Mouse (Mus musculus) liver, embryonic 15.5 days (tissue): ENCODE measurements around the gene Stab2. TPM values are rescaled to one million over a fixed set of nuclear protein-coding genes. Genes with fewer than 3 reads are reported as not detected.

Experiments used
- ATAC-seq: fragments of 200-750 bp; cut with Nextera tagmentation; 2 replicates; pipeline ENCODE4 v1.8.0; 2017; ENCODE audit warnings: moderate number of reproducible peaks, mild to moderate bottlenecking, moderate library complexity; ENCODE audit not compliant: insufficient read depth
- H3K27ac ChIP-seq: fragments of 300-500 bp; sonication (generic); replicated peaks from 2 replicates; pipeline ENCODE4 v1.5.1; 2015; ENCODE audit warnings: mild to moderate bottlenecking, inconsistent platforms
- H3K27me3 ChIP-seq: fragments of 300-500 bp; sonication (generic); 2 replicates; pipeline ENCODE4 v1.6.1; 2015; ENCODE audit warnings: mild to moderate bottlenecking, inconsistent platforms
- H3K36me3 ChIP-seq: fragments of 300-500 bp; sonication (generic); replicated peaks from 2 replicates; pipeline ENCODE4 v1.6.1; 2015; ENCODE audit warnings: moderate library complexity, mild to moderate bottlenecking, inconsistent platforms
- H3K4me1 ChIP-seq: fragments of 300-500 bp; sonication (generic); replicated peaks from 2 replicates; pipeline ENCODE4 v1.6.1; 2015; ENCODE audit warnings: inconsistent platforms
- H3K4me2 ChIP-seq: fragments of 300-500 bp; sonication (generic); 2 replicates; pipeline ENCODE4 v1.6.1; 2015; ENCODE audit warnings: moderate library complexity, mild to moderate bottlenecking, inconsistent platforms
- H3K4me3 ChIP-seq: fragments of 300-500 bp; sonication (generic); replicated peaks from 2 replicates; pipeline ENCODE4 v1.5.1; 2015; ENCODE audit warnings: mild to moderate bottlenecking, inconsistent platforms
- H3K9ac ChIP-seq: fragments of 300-500 bp; sonication (generic); 2 replicates; pipeline ENCODE4 v1.6.1; 2015; ENCODE audit warnings: moderate library complexity, mild to moderate bottlenecking, inconsistent platforms
- H3K9me3 ChIP-seq: fragments of 300-500 bp; sonication (generic); replicated peaks from 2 replicates; pipeline ENCODE4 v1.6.1; 2016; ENCODE audit warnings: inconsistent platforms
- WGBS: fragments of 180-500 bp; shearing (Covaris S2); methylation state at CpG from one replicate; pipeline ENCODE4 v1.1.7; 2015; ENCODE audit warnings: mixed read lengths; ENCODE audit not compliant: insufficient replicate concordance; 5-methylcytosine and 5-hydroxymethylcytosine counted together
- polyA plus RNA-seq: library from polyadenylated mRNA; unstranded; fragments of >200 nt; fragmentation: Nextera tagmentation; extraction: Ambion mirVana; gene quantifications from 2 replicates; pipeline ENCODE4 v1.2.1, GENCODE M21; 2015

Gene Stab2
- polyA plus RNA-seq, 1 experiment from 2014 or later, result 19.5 TPM

DNA sequence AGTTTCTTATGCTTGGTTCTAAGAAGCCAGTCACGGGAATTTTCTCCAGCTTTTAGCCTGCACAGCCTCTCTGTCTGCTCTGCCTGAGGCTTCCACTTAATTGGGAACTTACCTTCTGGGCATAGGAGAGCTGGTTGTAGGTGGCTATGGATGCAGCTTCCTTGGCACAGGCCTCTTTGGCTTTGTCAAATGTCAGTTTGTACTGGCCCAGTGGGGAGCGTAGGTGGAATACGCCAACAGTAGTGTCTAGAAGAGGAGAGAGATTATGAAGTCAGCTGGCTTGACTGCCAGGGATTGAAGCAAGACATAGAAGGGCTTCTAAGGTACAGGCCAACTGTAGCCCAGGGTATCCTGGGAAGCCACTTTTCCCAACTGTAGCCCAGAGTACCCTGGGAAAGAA lies 154.4 kb downstream of the Stab2 start:
- Histone ChIP-seq H3K27ac (no peak overlapping the region), H3K4me2 (no peak overlapping the region), H3K9ac (no peak overlapping the region), H3K4me1 (no peaks in the 10 kb centered on the region), H3K36me3 (no peaks in the 10 kb centered on the region), H3K27me3 (peaks cover 39% of the 10 kb centered on the region), H3K4me3 (no peak overlapping the region), H3K9me3 (no peaks in the 10 kb centered on the region)
- WGBS, result 51% methylated on average over 3 of the region's 3 CpGs
- no peak for ATAC-seq

DNA sequence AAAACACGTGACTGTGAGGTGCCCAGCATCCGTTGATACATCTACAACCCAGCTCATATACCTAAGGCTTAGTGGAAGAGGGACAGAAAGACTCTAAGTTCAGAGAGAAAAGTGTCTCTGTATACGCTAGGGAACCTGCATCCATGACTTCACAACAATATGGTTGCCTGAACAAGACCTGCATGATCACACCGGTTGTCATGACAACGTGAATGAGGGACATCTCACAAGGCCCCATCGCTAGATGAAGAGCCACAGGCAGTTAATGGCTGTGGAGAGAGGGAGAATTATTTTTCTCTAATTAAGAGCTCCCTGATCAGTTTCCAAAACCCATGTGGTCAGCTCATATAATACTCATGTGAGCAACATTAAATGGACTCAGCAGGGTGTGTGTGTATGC lies 155.7 kb downstream of the Stab2 start:
- Histone ChIP-seq H3K4me1 (peaks cover 4% of the 10 kb centered on the region), H3K36me3 (no peaks in the 10 kb centered on the region), H3K27ac (no peak overlapping the region), H3K4me2 (no peak overlapping the region), H3K9ac (no peak overlapping the region), H3K27me3 (peaks cover 44% of the 10 kb centered on the region), H3K4me3 (no peak overlapping the region), H3K9me3 (no peaks in the 10 kb centered on the region)
- WGBS, result 66% methylated on average over 6 of the region's 6 CpGs
- ATAC-seq, result no peak

DNA sequence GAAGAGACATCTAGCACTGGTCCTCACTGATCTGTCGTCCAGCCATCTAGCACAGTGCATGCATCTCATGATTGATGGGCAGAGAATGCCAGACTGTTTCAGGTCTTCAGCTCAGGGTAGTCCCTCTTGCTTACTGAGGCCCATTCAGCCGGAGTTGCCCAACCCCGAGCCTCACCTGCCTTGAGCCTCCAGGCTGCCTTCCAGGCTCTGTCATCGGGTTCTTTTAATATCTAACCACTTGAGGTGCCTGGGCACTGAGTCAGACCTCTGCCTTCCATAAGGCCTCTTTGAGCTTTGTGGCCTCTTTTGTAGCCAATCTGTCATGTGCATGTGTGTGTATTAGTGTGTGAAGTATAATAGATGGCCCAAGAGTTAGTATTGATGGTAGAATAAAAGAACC lies 158.3 kb downstream of the Stab2 start:
- WGBS, result 53% methylated on average over 4 of the region's 4 CpGs
- H3K27me3 ChIP-seq, result peaks cover 35% of the 10 kb centered on the region

DNA sequence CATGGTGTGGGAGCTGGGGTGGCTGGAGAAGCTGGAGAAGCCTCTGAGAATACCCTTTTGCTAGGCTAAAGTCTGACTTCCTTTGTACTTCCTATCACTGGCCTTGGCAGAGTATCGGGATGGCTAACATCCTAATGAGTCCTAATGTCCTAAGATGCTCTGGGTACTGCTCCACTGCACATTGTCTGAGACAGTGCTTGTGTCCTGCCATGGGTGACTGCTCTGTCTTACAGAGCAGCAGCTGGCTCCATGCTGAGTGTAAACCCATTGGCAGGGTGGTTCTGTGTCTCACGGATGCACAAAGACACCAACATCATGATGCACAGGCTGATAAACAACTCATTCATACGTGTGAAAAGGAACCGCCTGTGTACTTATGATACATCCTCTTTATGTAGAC lies 158.7 kb downstream of the Stab2 start:
- no peak for ATAC-seq
- no peak overlapping the region for H3K27ac ChIP-seq
- H3K9ac ChIP-seq, result no peak overlapping the region
- no peaks in the 10 kb centered on the region for H3K36me3 ChIP-seq
- no peak overlapping the region for H3K4me2 ChIP-seq
- H3K9me3 ChIP-seq, result no peaks in the 10 kb centered on the region
- H3K4me3 ChIP-seq, result no peak overlapping the region
- 64% methylated on average over 4 of the region's 4 CpGs for WGBS
- peaks cover 12% of the 10 kb centered on the region for H3K4me1 ChIP-seq
- peaks cover 35% of the 10 kb centered on the region for H3K27me3 ChIP-seq

More for the DNA sequence above, 158.3 kb downstream of the Stab2 start:
- Histone ChIP-seq H3K9me3 (no peaks in the 10 kb centered on the region), H3K4me1 (peaks cover 12% of the 10 kb centered on the region), H3K4me2 (no peak overlapping the region), H3K36me3 (no peaks in the 10 kb centered on the region), H3K9ac (no peak overlapping the region), H3K27ac (no peak overlapping the region), H3K4me3 (no peak overlapping the region)
- ATAC-seq, result no peak

DNA sequence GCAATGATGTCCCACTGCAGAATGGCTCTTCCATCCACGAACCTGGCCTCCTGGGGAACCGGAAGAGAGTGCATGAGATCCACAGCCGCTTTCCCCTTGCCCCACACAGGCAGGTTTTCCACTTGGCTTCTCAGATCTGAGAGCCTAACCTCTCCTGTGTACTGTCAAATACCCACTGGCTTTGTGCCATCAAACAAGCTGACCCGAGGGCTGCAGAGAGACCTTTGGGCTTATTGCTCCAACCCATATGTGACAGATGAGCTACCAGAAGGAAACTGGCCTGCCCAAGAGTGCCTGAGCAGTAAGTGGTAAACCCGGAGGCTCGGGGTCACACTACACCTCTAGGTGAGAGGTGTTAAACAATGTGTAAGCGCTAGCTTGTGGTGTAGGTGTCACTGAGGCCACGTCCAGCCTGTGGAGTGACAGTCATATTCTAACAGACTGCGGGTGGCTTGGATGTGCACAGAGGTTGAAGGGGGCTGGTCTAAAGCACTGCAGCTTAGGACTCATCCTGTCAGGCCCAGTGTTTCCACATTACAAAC lies 160.8 kb downstream of the Stab2 start:
- no peak overlapping the region for H3K4me3 ChIP-seq
- peaks cover 44% of the 10 kb centered on the region for H3K27me3 ChIP-seq
- 54% methylated on average over 9 of the region's 9 CpGs for WGBS
- no peak overlapping the region for H3K4me2 ChIP-seq
- H3K4me1 ChIP-seq, result peaks cover 12% of the 10 kb centered on the region
- H3K9me3 ChIP-seq, result no peaks in the 10 kb centered on the region
- no peak overlapping the region for H3K9ac ChIP-seq
- H3K27ac ChIP-seq, result no peak overlapping the region
- peak; percentile 30; the same call in 1 of the 2 replicates for ATAC-seq
- no peaks in the 10 kb centered on the region for H3K36me3 ChIP-seq

DNA sequence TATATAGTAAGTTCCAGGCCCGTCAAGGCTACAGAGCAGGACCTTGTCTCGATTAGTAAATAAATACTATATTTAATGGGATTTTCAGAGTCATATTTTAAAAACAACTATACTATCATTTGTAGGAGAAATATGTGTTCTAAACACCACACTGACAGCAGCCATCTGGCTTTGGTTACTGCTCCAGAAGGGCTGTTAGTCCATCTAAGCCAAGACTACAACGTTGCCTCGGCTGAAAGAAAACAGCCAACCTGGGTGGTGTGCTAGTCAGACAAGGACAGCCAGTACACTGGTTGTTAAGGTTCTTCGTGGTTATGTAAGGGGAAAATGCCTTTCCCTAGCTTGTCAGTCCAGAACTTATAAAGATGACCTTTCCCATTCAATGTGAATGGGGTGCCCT lies 165.2 kb downstream of the Stab2 start:
- H3K9ac ChIP-seq, result no peak overlapping the region
- no peak overlapping the region for H3K4me2 ChIP-seq
- no peak for ATAC-seq
- WGBS, result 64% methylated on average over 5 of the region's 5 CpGs
- H3K4me1 ChIP-seq, result peaks cover 12% of the 10 kb centered on the region
- H3K4me3 ChIP-seq, result no peak overlapping the region
- H3K27ac ChIP-seq, result no peak overlapping the region
- H3K36me3 ChIP-seq, result no peaks in the 10 kb centered on the region
- no peaks in the 10 kb centered on the region for H3K9me3 ChIP-seq
- H3K27me3 ChIP-seq, result peaks cover 30% of the 10 kb centered on the region

DNA sequence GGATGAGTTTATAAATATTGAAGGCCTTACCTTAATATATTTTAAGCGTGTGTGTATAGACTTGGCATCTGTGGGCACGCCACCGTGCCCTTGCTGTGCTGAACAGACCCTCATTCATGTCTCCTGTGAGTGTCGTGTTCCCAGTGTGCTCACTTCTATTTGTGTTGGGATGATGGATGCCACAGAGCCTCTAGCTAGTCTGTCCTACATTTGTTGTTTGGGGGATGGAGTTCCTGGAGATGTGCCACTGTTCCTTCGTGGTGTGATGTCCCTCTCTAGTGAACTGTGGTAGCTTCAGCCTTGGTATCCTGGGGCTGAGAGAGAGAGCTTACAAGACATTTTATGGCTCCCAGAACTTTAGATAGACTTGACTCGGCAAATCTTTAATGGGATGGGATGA lies 169.0 kb downstream of the Stab2 start:
- no peaks in the 10 kb centered on the region for H3K9me3 ChIP-seq
- 76% methylated on average over 6 of the region's 6 CpGs for WGBS
- ATAC-seq, result no peak
- H3K4me3 ChIP-seq, result no peak overlapping the region
- no peak overlapping the region for H3K9ac ChIP-seq
- no peak overlapping the region for H3K4me2 ChIP-seq
- H3K36me3 ChIP-seq, result no peaks in the 10 kb centered on the region
- no peaks in the 10 kb centered on the region for H3K4me1 ChIP-seq
- H3K27ac ChIP-seq, result no peak overlapping the region
- peaks cover 37% of the 10 kb centered on the region for H3K27me3 ChIP-seq

DNA sequence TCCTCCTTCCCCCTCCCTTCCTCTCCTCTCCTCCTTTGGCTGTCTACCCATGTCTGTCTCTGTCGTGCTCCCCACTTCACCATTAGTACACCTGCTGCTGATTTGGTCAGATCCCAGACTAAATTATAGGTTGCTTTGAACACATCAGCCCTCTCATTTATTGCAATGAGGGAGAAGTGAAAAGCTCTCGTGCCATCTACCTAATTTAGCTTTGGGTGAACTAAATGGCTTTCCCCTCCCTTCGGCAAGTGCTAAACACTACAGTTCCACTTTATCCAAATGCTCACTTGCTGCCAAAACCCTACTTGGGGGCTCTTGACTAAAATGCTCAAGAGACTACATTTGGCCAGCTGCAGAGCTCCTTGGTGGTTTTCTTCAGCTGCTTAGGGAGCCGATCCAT lies 171.0 kb downstream of the Stab2 start:
- H3K9ac ChIP-seq, result no peak overlapping the region
- no peaks in the 10 kb centered on the region for H3K4me1 ChIP-seq
- no peak overlapping the region for H3K27ac ChIP-seq
- no peak overlapping the region for H3K4me3 ChIP-seq
- no peak for ATAC-seq
- peaks cover 19% of the 10 kb centered on the region for H3K27me3 ChIP-seq
- H3K9me3 ChIP-seq, result no peaks in the 10 kb centered on the region
- H3K36me3 ChIP-seq, result no peaks in the 10 kb centered on the region
- 61% methylated on average over 4 of the region's 4 CpGs for WGBS
- H3K4me2 ChIP-seq, result no peak overlapping the region

DNA sequence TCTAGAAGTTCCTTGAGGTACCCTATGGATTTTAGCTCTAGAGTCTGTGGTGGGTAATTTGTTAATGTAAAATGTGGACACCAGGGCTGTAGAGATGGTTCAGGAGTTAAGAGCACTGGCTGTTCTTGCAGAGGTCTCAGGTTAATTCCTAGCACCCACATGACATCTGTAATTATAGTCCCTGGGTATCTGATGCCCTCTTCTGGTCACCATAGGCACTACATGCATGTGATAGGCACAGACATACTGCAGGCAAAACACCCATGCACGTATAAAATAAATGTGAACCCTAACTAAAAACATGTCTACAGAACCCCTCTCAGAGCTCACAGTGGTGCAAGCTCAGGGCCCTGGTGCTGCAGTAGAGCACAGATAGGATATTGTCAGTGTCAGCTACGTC lies 178.3 kb downstream of the Stab2 start:
- no peak overlapping the region for H3K27ac ChIP-seq

DNA sequence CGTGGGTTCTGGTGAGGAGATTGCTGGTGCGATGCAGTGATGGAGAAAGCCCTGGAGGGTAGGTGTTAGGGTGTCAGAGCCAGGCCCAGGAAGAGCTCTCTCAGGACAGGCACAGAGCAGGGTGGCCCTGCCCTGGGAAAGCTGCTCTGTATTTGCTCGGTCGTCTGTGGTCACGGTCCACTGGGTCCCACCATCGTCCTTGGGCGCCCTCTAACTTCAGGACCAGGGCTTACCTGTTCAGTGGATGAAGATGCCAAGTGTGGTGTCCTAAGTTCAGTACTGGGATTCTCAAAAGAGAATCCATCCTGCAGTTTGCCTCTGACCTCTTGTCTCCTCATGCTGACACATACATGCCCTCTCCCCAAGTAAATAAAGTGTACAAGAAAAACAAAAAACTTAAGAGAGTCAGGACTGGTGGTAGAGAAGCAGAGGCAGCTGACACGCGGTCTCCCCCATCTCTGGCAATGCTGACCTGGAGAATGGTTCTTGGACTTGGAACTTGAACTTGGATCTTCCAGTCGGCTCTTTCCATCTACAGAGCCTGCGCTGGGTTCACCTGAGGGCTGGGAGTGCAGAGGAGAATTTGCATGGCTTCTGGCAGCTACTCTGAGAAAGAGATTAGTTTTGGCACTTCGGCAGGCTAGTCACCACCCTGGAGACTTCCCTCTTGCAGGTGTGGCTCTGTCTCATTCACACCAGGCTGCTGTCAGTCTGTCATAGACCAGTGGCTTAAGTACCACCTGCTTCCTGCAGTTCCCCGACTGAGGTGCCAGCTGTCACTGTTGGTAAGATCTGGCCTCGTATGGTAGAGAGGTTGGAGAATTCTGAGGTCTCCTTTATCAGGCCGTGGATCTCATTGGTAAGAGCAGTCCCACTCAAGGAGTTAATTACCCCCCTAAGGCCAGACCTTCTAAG lies 179.3 kb downstream of the Stab2 start:
- no peak overlapping the region for H3K4me3 ChIP-seq
- no peak overlapping the region for H3K27ac ChIP-seq
- H3K36me3 ChIP-seq, result 0 out of 2 replicates have a peak, but pooled peaks cover 4% of the 10 kb centered on the region
- no peak overlapping the region for H3K4me2 ChIP-seq
- no peak for ATAC-seq
- H3K9ac ChIP-seq, result no peak overlapping the region
- 74% methylated on average over 15 of the region's 15 CpGs for WGBS
- H3K27me3 ChIP-seq, result no peaks in the 10 kb centered on the region
- H3K9me3 ChIP-seq, result no peaks in the 10 kb centered on the region
- H3K4me1 ChIP-seq, result no peaks in the 10 kb centered on the region

More for the DNA sequence above, 178.3 kb downstream of the Stab2 start:
- Histone ChIP-seq H3K27me3 (0 out of 2 replicates have a peak, but pooled peaks cover 4% of the 10 kb centered on the region), H3K4me3 (no peak overlapping the region), H3K36me3 (0 out of 2 replicates have a peak, but pooled peaks cover 4% of the 10 kb centered on the region), H3K4me2 (no peak overlapping the region), H3K9ac (no peak overlapping the region), H3K4me1 (no peaks in the 10 kb centered on the region), H3K9me3 (no peaks in the 10 kb centered on the region)
- no peak for ATAC-seq
- 71% methylated on average over 2 of the region's 2 CpGs for WGBS

DNA sequence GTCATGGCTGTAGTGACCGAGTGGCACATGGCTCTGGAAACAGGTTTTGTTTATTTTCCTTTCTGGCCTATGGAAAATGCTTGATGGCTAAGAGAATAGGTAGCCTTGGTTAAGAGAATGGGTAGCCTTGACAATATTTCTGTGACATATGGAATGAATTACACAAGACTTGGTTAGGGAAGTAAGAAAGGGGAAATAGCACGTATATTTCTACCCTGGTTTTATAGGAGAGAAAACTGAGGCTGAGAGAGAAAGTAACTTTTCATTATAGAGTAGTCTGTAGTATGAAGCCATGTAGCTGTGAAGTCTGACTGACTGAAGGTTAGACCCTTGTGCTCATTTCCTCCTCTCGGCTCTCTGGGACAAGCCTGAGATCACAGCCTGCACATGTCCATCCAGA lies 180.9 kb downstream of the Stab2 start:
- H3K9ac ChIP-seq, result no peak overlapping the region
- H3K27me3 ChIP-seq, result no peaks in the 10 kb centered on the region
- no peak overlapping the region for H3K4me2 ChIP-seq
- no peaks in the 10 kb centered on the region for H3K4me1 ChIP-seq
- no peaks in the 10 kb centered on the region for H3K9me3 ChIP-seq
- no peak for ATAC-seq
- 54% methylated on average over 3 of the region's 3 CpGs for WGBS
- no peak overlapping the region for H3K27ac ChIP-seq
- 0 out of 2 replicates have a peak, but pooled peaks cover 4% of the 10 kb centered on the region for H3K36me3 ChIP-seq
- no peak overlapping the region for H3K4me3 ChIP-seq
